Mouse (Mus musculus) 3T3-L1 (cell line): ENCODE measurements around the gene Cyp2e1.
"Not testable (repeated sequence)": the region's sequence is repeated elsewhere in the genome, so short reads cannot be mapped to it uniquely, and the experiment has no call there.

Experiments
- DNase-seq: peaks from one replicate; pipeline ENCODE4 v3.0.0-alpha.2; 2015; ENCODE audit warnings: low read depth, low spot score

The Cyp2e1 gene

GRCm38 (mm10) chr7:140763447-140764020 lies at the start of gene Cyp2e1:
Cyp2e1 (plus strand) TSS chr7:140763739.
- DNase-seq, result no peak

- DNase-seq, result no peak
Measured at GRCm38 (mm10) chr7:140717155-140718055, 46.1 kb upstream of the Cyp2e1 start.

GRCm38 (mm10) chr7:140721095-140721494 lies 42.4 kb upstream of the Cyp2e1 start:
- DNase-seq, result no peak

- DNase-seq, result no peak
Measured at GRCm38 (mm10) chr7:140725558-140725957, 38.0 kb upstream of the Cyp2e1 start.

- peak; percentile 4 for DNase-seq
Measured at GRCm38 (mm10) chr7:140733162-140733561, 30.4 kb upstream of the Cyp2e1 start.

GRCm38 (mm10) chr7:140747402-140747801 lies 16.1 kb upstream of the Cyp2e1 start:
- no peak for DNase-seq

- DNase-seq, result no peak
Measured at GRCm38 (mm10) chr7:140748116-140748826, 15.3 kb upstream of the Cyp2e1 start.

GRCm38 (mm10) chr7:140748827-140749160 lies 14.7 kb upstream of the Cyp2e1 start:
- no peak for DNase-seq

GRCm38 (mm10) chr7:140754556-140754955 lies 9.0 kb upstream of the Cyp2e1 start:
- DNase-seq, result no peak

- DNase-seq, result no peak
Measured at GRCm38 (mm10) chr7:140756151-140756854, 7.2 kb upstream of the Cyp2e1 start.

GRCm38 (mm10) chr7:140760647-140761046 lies 2.9 kb upstream of the Cyp2e1 start:
- no peak for DNase-seq

GRCm38 (mm10) chr7:140765391-140765790 lies 1.9 kb downstream of the Cyp2e1 start:
- DNase-seq, result not testable (repeated sequence)

GRCm38 (mm10) chr7:140765888-140766739 lies 2.6 kb downstream of the Cyp2e1 start:
- no peak for DNase-seq

- no peak for DNase-seq
Measured at GRCm38 (mm10) chr7:140780548-140780947, 17.0 kb downstream of the Cyp2e1 start.

- DNase-seq, result no peak
Measured at GRCm38 (mm10) chr7:140787406-140788052, 24.0 kb downstream of the Cyp2e1 start, which contains the start of gene Syce1. Syce1 (minus strand) TSS chr7:140787852.

GRCm38 (mm10) chr7:140788053-140788435 lies 24.5 kb downstream of the Cyp2e1 start:
- DNase-seq, result no peak

GRCm38 (mm10) chr7:140793541-140793940 lies 30.0 kb downstream of the Cyp2e1 start:
- no peak for DNase-seq

- no peak for DNase-seq
Measured at GRCm38 (mm10) chr7:140797619-140798018, 34.1 kb downstream of the Cyp2e1 start.

- DNase-seq, result no peak
Measured at GRCm38 (mm10) chr7:140798212-140798611, 34.7 kb downstream of the Cyp2e1 start.

GRCm38 (mm10) chr7:140802629-140803028 lies 39.1 kb downstream of the Cyp2e1 start:
- DNase-seq, result no peak
